Mouse (Mus musculus) 3134 (cell line): Measurements from ENCODE around the gene Bcl9.

ENCODE experiments used
- DNase-seq: peaks from one replicate; pipeline ENCODE4 v3.0.0-alpha.2; 2011; ENCODE audit warnings: low spot score; ENCODE audit not compliant: insufficient read length; ENCODE audit errors: extremely low read depth

The Bcl9 gene

DNA sequence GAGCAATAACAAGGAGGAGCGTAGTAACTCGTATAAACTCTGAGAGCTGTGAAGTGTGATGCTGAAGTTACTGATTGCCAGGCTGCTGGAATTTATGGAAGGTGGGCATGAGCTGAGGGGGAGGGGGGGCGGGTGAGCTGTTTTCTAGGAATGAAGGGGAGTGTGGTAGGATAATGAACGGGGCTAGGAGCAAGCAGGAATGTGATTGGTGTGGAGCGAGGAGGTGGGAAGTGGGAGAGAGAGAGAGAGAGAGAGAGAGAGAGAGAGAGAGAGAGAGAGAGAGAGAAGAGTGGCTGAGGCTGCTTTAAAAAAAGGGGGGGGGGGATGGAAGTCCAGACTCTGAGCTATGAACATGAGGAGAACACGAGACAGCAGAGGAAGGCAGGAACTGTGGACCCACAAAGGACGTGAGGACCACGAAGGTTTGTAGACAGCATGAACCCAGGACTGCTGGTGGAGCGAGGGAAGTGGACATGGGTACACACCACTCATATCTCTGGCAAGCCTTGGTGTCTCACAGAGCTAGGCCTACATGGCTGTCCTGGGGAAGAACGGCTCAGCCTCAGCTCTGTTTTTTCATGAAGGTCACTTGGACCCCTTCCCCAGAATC is 1.2 kb upstream of the Bcl9 start:
- DNase-seq: no peak

DNA sequence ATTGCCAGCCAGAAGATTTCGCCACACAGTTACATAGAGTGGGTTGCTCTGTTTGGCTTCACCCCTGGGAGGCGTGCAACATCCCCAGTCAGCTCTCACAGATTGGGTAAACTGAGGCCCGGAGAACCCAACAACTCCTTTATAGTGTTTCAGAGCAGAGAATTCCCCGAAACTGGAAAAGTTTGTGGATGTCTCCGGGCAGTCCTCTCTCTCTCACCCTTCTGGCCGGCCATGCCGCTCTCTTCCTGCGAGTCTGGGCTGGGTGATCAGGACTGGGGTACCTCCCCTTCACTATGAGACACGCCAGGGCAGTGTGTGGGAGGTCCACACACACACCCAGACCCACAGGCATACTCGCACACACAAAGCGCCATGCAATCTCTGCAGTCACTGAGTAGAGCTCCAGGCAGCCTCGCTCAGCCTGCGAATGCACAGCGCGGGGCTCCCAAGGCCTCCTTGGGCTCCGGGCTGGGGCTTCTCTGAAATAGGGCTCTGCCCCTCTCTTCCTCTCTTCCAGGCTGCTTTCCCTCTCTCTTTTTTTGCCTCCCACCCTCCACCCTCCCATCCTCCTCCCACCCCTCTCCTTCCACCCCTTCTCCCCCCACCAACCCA is 670 bp downstream of the Bcl9 start:
- no peak for DNase-seq

DNA sequence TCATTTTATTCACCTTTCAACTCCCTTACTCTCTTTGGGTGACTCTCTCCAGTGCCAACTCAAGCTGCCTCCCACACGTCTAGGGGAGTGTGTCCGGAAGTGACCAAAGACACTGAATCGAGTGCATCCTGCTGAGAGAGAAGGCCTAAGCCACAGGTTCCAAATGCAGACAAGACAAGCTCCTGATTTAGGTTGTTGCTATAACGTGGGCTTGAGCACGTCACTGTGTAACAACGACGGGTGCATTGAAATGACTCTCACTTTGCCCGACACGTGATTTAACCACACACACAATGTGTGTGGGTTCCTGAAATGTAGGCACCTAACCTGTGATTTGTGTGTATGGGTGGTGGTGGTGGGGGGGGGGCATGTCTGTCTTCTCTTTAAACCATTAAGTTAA is 3.4 kb downstream of the Bcl9 start:
- no peak for DNase-seq

DNA sequence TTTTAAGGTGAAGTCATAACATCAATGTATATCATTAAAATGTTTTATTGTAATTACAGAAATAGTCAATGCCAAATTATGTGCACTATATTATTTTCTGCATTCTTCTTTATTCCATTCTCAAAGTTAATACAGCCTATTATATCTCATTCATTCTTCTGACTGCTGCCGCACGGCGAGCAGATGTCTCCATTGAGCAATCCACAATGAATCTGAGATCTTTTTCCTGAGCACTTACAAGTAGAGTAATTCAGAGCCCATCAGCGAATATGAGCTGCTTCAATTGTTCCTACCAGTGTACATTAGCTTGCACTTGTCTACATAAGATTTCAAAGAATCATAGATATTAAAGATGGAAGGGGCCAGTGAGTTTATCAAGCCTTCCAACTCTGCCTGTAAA is 12.8 kb downstream of the Bcl9 start:
- no peak for DNase-seq

DNA sequence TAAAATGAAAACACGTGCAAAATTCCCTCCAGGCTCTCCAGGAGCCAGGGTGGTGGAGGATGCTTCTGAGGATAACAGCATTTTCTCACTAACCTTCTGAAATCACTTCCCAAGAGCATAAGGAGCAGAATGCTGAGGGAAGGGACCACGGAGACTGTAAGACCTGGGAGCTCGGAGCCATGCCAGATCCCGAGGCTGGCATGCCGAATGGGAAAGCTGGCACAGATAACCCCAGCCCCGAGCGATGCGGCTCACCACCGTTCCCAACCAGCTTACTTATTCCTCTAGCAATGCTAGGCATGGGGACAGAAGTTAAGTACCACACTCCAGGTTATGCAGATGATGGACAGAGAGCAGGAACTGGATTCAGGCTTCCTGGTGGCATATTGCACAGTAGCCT is 13.7 kb downstream of the Bcl9 start:
- no peak for DNase-seq

DNA sequence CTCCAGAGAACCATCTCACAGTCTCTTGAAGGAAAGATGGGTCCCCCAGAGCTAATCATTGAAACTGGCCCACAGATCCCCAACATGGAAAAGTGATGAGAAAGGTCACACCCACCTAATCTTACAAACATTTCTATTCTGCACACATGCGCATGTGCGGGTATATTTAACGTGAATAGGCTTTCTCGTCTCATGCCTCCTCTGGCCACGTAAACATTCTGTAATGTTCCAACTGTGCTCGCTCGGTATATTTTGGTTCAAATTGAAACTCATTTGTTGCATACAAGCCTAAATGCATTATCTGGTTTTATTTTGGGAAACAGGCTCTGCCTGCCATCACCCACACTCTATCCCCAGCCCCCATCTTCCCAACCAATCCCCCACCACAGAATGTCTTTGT is 16.3 kb downstream of the Bcl9 start:
- no peak for DNase-seq

DNA sequence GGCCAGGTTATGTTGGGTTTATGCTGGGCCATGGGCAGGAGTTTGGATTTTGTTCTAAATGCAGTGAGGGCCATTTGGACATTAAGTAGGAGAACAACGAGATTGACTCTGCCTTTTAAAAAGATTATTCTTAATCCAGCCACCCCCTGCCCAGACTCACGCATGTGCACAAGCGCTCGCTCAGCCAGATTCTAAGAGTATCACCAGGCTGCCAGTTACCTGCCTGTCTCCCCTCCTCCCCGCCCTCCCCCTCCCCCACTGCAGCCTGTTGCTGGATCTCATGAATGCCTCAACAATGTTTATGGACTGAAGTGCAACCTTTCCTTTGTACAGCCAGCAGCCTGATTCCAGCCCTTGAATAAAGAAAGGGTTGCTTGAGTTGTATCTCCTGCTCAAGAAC is 22.0 kb downstream of the Bcl9 start:
- no peak for DNase-seq

DNA sequence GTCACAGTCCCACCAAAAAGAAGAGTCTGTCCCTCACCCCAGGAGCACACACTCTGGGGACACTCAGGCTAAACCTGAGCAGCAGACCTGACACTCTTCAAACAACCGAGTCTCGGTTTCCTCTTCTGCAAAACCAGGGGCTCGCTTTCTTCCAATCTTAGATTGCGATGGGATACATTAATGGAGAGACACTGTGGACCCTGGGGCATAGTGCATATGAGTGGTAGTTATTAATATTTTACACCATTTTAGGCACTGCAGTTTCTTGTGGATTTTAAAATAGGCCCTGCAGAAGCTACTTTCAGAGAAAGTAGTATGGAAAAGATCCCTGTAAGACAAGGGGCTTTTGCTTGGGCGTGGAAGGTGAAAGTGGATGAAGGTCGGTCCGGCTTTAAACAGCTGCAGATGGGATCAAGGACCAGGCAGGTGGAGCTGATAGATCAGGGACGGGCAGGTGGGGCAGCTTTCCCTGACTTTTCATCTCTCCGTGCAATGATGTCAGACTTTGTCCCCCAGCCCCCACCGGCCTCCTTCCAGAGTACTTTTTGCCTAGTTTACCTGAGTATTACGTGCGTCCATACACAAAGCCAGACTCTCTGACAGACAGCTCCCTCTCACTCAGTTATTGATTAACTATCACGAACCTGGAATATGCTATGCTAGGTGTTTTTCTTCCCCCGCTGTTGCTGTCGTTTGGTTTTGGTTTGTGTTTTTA is 23.0 kb downstream of the Bcl9 start:
- DNase-seq: no peak

DNA sequence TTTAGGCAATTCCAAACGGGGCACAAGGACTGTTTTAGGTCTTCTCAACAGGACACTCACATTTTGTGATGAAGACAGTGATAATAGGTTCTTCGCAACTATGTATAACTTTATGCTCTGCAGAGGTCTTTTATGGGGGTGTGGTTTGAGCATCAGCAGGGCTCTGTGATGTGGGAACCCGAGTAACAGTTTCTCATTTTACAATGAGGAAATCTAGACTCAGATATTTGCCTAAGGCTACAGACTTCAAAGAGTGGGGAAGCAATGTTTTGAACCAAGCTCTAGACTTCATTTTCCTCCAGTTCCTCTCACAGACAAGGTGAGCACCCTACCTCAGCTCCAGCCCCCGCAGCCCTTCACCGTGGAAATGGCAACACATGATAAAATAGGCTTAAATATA is 23.8 kb downstream of the Bcl9 start:
- DNase-seq: no peak

DNA sequence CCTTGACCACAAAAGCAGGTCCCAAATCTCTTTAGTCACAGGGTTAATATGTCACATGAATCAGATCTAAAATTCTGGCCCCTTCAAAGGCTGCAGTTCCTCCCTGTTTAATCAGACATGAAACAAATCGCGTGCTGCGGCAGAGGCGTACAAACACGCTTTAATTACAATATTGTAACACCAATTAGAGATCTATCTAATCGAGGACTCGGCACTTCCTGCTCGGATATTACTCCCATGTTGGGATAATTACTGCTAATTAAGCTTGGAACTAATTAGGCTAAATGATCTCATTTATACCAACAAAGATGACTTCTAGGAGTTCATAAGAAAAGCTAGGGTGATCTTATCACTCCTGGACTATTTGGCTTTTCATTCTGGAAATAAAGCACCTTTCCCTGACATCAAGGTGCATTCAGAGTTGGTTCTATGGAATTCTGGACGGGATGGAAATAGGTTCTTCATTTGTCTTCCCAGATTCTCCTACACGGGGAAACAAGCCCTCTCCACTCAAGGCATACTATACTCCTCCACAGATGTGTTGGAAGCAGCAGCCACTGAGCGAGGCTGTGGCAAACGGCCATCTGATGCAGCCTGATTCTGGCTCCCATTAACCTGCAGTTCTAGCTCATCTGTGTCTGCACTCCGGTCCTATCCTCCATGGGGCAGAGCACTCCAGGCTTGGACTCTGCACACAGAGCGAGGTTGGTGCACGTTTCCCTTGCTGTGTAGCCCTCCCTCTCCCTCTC is 31.9 kb downstream of the Bcl9 start:
- DNase-seq: no peak

DNA sequence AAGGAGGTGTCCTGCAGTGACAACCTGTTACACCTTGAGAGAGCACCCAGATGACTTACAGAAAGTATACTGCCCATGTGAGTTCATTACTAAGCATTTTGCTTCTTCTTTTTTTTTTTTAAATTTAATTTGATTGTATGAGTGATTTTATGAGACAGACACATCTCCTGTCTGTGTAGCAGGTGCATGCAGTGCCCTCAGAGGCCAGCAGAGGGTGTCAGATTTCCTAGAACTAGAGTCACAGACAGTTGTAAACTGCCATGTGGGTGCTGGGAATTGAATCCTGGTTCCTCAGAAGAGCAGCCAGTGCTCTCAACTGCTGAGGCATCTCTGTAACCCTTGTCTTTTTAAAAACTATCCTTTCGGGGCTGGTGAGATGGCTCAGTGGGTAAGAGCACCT is 35.5 kb downstream of the Bcl9 start:
- no peak for DNase-seq

DNA sequence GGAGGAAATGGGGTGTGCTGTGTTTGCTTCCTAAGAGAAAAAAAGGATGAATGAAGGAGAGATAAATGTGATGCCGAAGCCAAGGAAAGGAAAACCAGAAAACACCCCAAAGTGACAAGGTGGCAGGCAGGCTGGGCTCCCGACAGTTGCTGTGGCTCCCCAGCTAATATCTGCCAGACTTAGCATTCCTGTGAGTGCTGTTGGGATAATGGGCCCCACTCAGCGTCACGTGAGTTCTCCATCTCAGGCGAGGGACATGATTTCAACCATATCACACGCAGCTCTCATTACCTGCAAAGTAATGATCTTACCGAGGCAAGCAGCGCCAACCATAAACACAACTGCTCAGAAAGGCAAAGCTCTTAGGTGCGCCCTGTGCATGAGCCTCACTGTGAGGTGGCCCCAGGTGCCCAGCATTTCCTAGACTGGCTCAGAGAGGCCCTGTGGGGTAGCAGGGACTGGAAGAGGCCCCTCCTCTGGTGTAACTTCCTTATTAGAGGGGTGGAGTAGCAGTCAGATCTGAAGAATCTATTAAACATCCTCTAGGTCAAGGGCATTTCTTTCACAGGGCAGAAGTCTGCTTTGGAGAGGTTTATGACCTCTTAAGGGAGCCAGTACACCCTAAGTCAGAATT is 41.9 kb downstream of the Bcl9 start:
- DNase-seq: no peak

DNA sequence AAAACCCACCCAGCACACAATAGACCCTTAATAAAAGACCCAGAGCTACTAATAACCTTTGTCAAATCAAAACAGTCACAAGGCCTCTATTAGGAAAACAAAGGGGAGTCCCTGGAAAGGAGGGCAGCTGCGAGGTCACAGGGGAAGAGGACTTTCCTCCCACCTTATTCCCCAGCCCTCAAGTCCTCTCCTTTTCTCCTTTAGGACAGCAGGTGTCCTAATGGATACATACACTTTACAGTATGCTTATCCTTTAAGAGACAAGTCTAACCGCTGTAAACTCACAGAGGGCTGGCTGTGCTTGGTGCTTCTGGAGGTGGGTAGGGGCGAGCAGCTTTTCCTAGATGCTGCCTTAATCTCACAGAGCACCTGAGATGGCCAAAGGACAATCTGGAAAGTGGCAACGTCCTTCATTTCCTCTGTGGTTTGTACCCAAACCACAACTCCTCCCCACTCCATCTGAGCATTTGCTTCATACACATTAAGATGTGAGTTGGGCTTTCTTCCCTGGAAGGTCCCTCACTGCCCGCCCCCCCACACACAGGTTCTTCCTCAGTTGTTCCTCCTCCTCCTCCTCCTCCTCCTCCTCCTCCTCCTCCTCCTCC is 42.8 kb downstream of the Bcl9 start:
- no peak for DNase-seq

DNA sequence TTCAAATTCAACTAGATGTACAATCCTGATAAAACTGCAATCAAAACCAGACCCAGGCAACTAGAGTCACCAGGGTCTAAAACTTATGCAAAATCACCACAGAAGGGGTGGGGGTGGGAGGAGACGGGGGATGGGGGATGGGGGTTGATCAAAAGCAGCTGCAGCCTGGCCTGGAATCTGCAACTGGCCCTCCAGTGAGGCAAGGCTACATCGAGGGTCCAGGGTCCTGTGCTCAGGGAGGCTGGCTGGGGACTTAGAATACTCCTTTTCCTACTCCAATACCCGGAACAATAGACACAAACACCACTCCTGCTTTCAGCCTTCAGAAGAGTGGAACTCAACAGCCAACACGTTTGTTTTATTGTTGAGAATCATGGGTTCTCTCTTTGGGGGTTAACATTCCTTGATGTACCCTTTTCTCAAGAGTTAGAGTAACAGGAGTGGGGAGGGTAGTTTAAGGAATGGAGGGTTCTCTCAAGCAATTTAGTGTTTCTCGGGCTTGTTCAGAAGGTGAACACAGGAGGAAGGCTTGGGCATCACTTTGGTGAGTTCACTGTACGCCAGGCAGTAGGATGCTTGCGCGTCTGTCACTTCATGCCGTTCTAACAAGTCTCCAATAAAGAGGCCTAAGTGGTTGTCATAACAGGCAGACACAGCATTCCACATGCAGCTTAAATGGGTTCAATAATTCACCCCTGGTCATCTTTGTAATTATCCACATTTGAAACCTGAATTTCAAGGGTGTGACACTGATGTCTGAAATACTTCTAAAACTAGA is 43.7 kb downstream of the Bcl9 start:
- DNase-seq: no peak

DNA sequence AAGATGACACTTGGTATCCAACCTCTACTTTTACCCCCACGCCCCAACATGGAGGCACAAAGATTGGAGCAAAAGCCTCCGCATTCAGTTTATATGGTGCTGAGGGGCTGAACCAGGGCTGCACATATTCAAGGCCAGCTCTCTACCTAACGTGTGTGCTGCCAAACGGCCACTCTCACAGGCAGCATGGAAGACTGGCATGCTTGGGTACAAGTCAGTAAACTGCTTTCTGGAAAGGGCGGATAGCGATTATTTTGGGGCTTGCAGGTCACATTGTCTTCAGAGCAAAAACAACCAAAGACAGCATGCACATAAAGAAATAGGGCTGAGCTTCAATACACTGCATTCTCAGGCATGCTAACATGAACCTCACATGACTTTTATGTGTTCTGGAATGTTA is 44.8 kb downstream of the Bcl9 start:
- DNase-seq: no peak

DNA sequence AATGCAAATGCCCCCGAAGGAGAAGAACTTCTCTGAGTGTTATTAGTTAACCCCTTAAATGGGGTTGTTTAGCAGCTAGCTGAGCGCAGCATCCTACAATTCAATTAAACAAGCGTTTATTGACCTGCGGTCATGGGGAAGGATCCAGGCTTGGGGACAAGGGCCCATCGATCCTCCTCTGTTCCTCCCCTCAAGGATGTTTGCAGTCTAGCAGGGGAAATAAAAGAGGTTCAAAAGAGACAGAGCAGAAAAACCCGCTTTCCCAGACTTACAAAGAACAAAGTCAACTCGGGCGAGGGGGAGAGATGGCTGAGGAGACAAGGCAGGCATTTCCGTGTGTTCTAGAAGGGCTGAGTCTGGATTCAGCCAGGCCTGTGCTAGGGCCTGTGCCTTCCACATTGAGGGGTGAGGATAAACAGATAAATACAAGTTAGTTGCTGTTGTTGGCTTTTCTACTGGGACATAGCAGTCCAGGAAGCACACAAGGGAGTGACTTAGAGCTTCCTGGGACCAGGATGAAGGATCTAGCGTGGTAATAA is 55.0 kb downstream of the Bcl9 start:
- no peak for DNase-seq

DNA sequence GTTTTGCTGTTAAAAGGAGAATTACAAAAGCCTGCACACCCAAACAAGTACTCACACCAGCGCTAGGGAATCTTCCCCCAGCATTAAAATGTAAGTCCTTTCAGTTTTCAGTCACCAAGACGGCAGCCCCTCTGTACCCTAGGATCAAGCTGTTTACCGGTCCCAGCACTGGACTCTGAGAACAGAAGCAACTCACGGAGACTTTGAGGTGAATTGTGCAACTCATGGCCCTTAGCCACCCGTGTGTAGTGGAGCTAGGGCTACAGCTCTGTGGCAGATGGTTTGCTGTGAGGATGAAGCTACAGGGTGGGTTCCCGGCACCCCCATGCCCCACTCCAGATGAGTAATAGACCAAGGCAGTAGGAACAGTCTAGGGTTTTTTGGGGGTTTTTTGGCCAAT is 55.9 kb downstream of the Bcl9 start:
- DNase-seq: no peak

DNA sequence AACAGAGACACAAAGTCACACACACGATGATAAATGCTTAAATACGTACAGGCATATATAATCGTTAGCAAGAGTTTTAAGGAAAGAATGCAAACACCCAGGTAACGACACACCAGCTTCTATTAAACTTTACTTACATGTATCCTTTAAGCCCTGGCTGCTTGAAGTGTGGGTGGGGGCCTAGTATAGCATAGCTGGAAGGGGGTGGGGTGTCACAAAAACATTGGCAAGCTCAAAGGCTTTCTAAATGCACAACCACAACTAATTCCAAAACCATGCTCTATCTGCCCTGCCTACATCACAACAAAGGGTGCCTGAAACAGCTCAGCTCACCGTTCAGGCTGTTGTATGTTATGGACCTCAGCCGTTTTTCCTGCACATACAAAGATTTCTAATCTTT is 57.9 kb downstream of the Bcl9 start:
- no peak for DNase-seq

DNA sequence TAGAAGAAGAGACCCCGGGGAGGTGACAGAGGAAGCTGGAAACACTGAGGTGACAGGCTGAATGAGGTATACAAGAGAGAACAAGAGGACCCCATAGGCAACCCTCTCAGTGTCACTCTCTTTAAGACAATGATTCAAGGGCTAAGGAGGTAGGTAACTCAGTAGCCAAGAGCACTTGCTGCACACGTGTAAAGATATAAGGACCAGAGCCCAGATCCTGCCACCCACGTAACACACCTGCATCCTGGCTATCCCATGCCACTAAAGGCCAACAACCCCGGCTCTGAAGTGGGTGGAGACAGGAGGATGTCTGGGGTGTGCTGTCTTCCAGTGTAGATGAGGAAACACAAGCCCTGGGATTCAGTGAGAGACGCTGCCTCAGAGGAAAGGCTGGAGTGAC is 58.4 kb downstream of the Bcl9 start:
- DNase-seq: no peak

DNA sequence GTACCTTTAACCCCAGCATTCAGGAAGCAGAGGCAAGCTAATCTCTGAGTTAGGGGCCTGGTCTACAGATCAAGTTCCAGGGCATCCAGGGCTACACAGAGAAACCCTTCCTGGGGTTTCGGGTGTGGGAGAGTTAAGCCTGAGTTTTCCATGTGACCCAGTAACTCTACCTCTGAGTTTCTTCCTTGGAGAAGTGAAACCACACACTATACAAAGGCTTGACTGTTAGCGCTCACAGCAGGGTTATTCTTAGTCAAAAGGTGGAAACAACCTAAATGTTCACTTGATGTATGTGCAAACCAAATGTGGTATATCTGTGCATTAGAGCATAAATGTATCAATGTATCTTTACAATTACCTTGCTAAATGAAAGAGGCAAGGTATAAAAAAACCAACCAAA is 59.2 kb downstream of the Bcl9 start:
- no peak for DNase-seq
